Mouse (Mus musculus) adrenal gland, postnatal 25 days (tissue): ENCODE data around the gene Lce3a. TPM values are rescaled to one million over a fixed set of nuclear protein-coding genes. Genes with fewer than 3 reads are reported as not detected.

ENCODE experiments used
- DNase-seq: peaks from one replicate; pipeline ENCODE4 v3.0.0; 2021; ENCODE audit warnings: mixed read lengths
- long read RNA-seq: library from polyadenylated mRNA; stranded (forward); transcript quantifications from one replicate; pipeline ENCODE4 v2.0.0, GENCODE M21; 2021
- total RNA-seq: library from RNA; stranded (reverse); gene quantifications from 2 replicates; pipeline ENCODE4 v1.2.3, GENCODE M21; 2021

The Lce3a gene
- total RNA-seq: not detected in 2 replicates
- long read RNA-seq: 0 reads

DNA sequence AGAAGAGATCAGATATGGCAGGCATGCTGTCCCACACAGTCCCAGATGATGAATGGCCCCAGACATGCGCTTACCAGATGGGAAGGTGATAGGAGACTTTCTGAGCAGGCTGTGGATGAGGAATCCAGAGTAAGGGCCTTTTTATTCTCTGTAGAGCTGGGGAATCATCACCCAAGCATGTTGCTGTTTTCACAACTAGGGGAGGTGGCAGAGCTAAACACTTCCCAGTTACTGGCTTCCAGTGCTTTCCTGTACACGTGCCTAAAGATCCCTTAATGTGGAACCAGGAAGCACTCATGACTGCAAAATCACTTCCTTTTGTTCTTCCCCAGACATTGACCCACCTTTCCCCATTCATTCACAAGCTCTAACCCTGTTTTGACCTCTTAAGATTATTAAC is at the start of gene Lce3a:
Lce3a (minus strand) TSS at position 101 of the 400 bp plus-strand sequence.
- no peak for DNase-seq

- DNase-seq: no peak
These were observed 40.7 kb upstream of the Lce3a start, which contains the start of gene Lce3e for GRCm38 (mm10) chr3:92966761-92967160. Gene Lce3e (plus strand): TSS chr3:92967061.

- no peak for DNase-seq
These were observed 31.1 kb upstream of the Lce3a start, which contains the start of gene Lce3d for GRCm38 (mm10) chr3:92957090-92957489. Gene Lce3d (plus strand): TSS chr3:92957390.

DNA sequence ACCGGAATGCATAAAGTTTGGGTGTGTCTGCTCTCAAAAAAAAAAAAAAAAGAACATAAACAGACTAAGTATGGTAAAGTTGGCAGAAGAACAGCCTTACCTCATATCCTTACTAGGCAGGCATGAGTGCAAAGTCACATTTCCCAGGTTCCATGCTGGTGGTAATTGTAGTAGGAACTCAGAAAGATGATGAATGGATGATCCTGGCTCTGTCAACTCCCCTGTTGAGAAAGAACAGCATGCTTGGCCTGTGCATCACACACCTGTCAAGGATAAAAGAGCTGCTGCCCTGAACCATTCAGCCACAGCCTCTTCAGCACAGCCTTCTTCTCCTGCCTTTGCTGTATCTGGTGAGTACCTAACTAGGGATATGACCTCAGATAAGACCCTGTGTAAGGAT is 18.2 kb upstream of the Lce3a start, which contains the start of gene Lce3c:
Lce3c (plus strand) TSS at position 301 of the 400 bp plus-strand sequence.
- DNase-seq: no peak

DNA sequence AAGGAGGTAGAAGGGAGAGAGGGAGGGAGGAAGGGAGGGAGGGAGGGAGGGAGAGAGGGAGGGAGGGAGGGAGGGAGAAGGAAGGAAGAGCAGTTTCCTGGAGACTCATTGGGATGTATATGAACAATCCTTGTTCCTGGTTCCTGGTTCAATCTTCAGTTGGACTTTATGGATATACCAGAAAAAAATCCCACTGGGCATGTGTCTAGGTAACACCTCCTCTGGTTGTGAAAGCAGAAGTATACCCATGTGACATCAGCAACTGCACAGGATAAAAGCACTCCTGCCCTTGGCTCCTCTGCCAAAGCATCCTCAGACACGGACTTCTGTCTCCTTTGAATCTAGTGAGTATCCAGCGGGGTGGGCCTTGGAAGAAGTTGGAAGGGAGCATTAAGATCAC is 6.6 kb upstream of the Lce3a start, which contains the start of gene Lce3b:
Lce3b (plus strand) TSS at position 301 of the 400 bp plus-strand sequence.
- DNase-seq: no peak

DNA sequence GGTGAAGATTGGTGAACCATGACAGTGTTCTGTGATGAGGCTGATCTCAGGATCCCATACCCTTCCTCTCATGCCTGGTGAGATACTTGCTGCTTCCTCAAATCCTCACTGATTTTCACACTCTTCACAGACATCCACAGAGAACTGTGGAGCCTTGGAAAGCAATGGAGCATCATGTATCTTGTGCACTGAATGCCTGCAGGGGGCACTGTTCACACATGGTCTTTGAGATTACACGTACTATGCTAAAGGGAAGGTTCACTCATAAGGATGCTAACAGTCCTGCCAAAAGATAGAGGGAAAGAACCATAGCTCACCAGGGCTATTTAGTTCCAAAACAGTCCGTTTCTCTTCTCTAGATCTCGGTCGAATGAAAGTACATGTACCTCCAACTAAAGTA is 5.7 kb downstream of the Lce3a start:
- peak; percentile 12 for DNase-seq

- DNase-seq: no peak
These were observed 18.5 kb downstream of the Lce3a start for GRCm38 (mm10) chr3:92907571-92907970.

GRCm38 (mm10) chr3:92905182-92905581 is 20.8 kb downstream of the Lce3a start:
- DNase-seq: no peak

- no peak for DNase-seq
These were observed 22.4 kb downstream of the Lce3a start for GRCm38 (mm10) chr3:92903640-92904039.

GRCm38 (mm10) chr3:92902992-92903391 is 23.0 kb downstream of the Lce3a start:
- DNase-seq: peak; percentile 37

DNA sequence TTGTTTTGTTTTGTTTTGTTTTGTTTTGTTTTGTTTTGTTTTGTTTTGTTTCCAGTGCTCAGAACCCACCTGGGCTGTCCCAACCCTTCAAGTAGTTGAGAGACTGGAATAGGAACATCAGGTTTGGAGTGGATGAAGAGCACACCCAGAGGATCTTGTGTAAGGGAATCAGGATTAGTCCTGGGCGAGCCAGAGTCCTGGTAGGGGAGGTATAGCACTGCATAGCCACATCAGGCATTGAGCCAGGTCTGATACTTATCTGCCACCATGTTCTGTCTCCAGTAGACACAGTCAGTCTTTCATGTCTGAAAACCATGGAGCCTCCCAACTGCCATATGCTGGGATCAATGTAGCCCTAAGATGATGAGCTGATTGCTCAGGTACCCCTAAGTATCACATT is 31.5 kb downstream of the Lce3a start:
- no peak for DNase-seq

DNA sequence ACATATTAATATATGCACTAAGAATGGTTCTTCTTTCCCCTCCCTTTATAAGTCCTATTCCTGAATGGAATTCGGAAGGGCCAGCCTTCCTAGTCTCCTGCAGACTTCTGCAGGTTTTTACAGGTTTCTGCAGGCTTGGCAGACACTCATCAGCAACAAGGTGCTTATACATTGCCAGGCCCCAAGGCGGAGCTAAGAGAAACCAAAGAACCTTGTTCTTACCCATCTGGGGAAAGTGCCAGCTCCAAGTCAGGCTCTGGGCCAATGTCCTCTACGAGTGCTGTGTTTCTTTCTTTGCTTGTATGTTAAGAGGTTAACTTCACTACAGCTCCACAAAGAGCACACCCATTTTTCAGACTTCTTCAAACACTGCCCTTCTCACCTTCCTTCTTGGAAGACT is 32.0 kb downstream of the Lce3a start:
- DNase-seq: no peak

Other genes starting within 250 kb of the Lce3a start
- gene Lce1c, start 247.0 kb downstream of the Lce3a start, total RNA-seq: not detected in 2 replicates
- not detected in 2 replicates for gene Lce1d, start 239.0 kb downstream of the Lce3a start, total RNA-seq
- not detected in 2 replicates for gene Lce1e, start 217.2 kb downstream of the Lce3a start, total RNA-seq
- gene Lce1f, start 205.9 kb downstream of the Lce3a start, total RNA-seq: not detected in 2 replicates
- gene Gm38119, start 187.1 kb downstream of the Lce3a start, total RNA-seq: not detected in 2 replicates
- gene Lce1g, start 173.9 kb downstream of the Lce3a start, total RNA-seq: not detected in 2 replicates
- not detected in 2 replicates for gene Lce1h, start 161.2 kb downstream of the Lce3a start, total RNA-seq
- not detected in 2 replicates for gene Lce1i, start 147.3 kb downstream of the Lce3a start, total RNA-seq
- gene Lce1j, start 135.7 kb downstream of the Lce3a start, total RNA-seq: not detected in 2 replicates
- not detected in 2 replicates for gene Lce1k, start 118.3 kb downstream of the Lce3a start, total RNA-seq
- gene Kprp, start 99.0 kb downstream of the Lce3a start, total RNA-seq: not detected in 2 replicates
- gene Lce1l, start 74.9 kb downstream of the Lce3a start, total RNA-seq: not detected in 2 replicates
- not detected in 2 replicates for gene 2310050C09Rik, start 56.0 kb downstream of the Lce3a start, total RNA-seq
- gene Lce3b, start 6.7 kb upstream of the Lce3a start, total RNA-seq: not detected in 2 replicates
- not detected in 2 replicates for gene Lce3c, start 18.3 kb upstream of the Lce3a start, total RNA-seq
- not detected in 2 replicates for gene Lce3d, start 31.2 kb upstream of the Lce3a start, total RNA-seq
- gene Lce3e, start 40.8 kb upstream of the Lce3a start, total RNA-seq: not detected in 2 replicates
- gene Lce3f, start 66.0 kb upstream of the Lce3a start, total RNA-seq: not detected in 2 replicates
- gene Crct1, start 89.5 kb upstream of the Lce3a start, total RNA-seq: not detected in 2 replicates
- gene Lce1m, start 92.8 kb upstream of the Lce3a start, total RNA-seq: not detected in 2 replicates
- gene Gm4858, start 142.6 kb upstream of the Lce3a start, total RNA-seq: not detected in 2 replicates
- not detected in 2 replicates for gene Crnn, start 218.6 kb upstream of the Lce3a start, total RNA-seq